Mouse (Mus musculus): ENCODE measurements around the gene Add2. TPM values are rescaled to one million over a fixed set of nuclear protein-coding genes. Genes with fewer than 3 reads are reported as not detected.

Add2 gene
- polyA plus RNA-seq (2014; fragmentation: Illumina TruSeq; extraction: RNeasy Lipid Tissue Mini Kit (QIAGEN cat#74804)), result 0.26 TPM

GRCm38 (mm10) chr6:86028601-86029322, at the start of gene Add2:
Add2 (plus strand) TSS chr6:86028681.

GRCm38 (mm10) chr6:86015871-86016270, 12.6 kb upstream of the Add2 start, which contains the start of gene Figla:
Figla (plus strand) TSS chr6:86016171.

Other genes starting within 250 kb of the Add2 start
- not detected for gene Nat8f6, start 207.7 kb upstream of the Add2 start, polyA plus RNA-seq (2014; fragmentation: Illumina TruSeq; extraction: RNeasy Lipid Tissue Mini Kit (QIAGEN cat#74804))
- 0.51 TPM for gene Nat8f5, start 207.7 kb upstream of the Add2 start, polyA plus RNA-seq (2014; fragmentation: Illumina TruSeq; extraction: RNeasy Lipid Tissue Mini Kit (QIAGEN cat#74804))
- gene Nat8, start 196.6 kb upstream of the Add2 start, polyA plus RNA-seq (2014; fragmentation: Illumina TruSeq; extraction: RNeasy Lipid Tissue Mini Kit (QIAGEN cat#74804)), result not detected
- gene Nat8f2, start 159.5 kb upstream of the Add2 start, polyA plus RNA-seq (2014; fragmentation: Illumina TruSeq; extraction: RNeasy Lipid Tissue Mini Kit (QIAGEN cat#74804)), result 0.83 TPM
- gene Nat8f4, start 123.8 kb upstream of the Add2 start, polyA plus RNA-seq (2014; fragmentation: Illumina TruSeq; extraction: RNeasy Lipid Tissue Mini Kit (QIAGEN cat#74804)), result 11.3 TPM
- gene Tprkb, start 116.8 kb upstream of the Add2 start, polyA plus RNA-seq (2014; fragmentation: Illumina TruSeq; extraction: RNeasy Lipid Tissue Mini Kit (QIAGEN cat#74804)), result 112 TPM
- gene Nat8f1, start 113.0 kb upstream of the Add2 start, polyA plus RNA-seq (2014; fragmentation: Illumina TruSeq; extraction: RNeasy Lipid Tissue Mini Kit (QIAGEN cat#74804)), result 0.51 TPM
- gene Dusp11, start 67.0 kb upstream of the Add2 start, polyA plus RNA-seq (2014; fragmentation: Illumina TruSeq; extraction: RNeasy Lipid Tissue Mini Kit (QIAGEN cat#74804)), result 172 TPM
- 1.4 TPM for gene Figla, start 12.5 kb upstream of the Add2 start, polyA plus RNA-seq (2014; fragmentation: Illumina TruSeq; extraction: RNeasy Lipid Tissue Mini Kit (QIAGEN cat#74804))
- gene Tgfa, start 166.5 kb downstream of the Add2 start, polyA plus RNA-seq (2014; fragmentation: Illumina TruSeq; extraction: RNeasy Lipid Tissue Mini Kit (QIAGEN cat#74804)), result 13.3 TPM

All from ovary, adult 10 weeks (tissue).